Mouse (Mus musculus) testis, adult 2 months (tissue): ENCODE results near the gene Clasp1.

Experiments
- CTCF ChIP-seq: fragments of 200-500 bp; IDR thresholded peaks from 2 replicates; pipeline ENCODE4 v1.5.1; 2012; ENCODE audit warnings: low read depth, mild to moderate bottlenecking, inconsistent platforms, low read length, moderate library complexity; ENCODE audit not compliant: control insufficient read depth, insufficient read depth, insufficient replicate concordance
- POLR2A ChIP-seq: fragments of 200-500 bp; IDR thresholded peaks from 2 replicates; pipeline ENCODE4 v1.6.1; 2012; ENCODE audit warnings: low read depth, mild to moderate bottlenecking, inconsistent platforms, low read length, moderate library complexity; ENCODE audit not compliant: control insufficient read depth

DNA sequence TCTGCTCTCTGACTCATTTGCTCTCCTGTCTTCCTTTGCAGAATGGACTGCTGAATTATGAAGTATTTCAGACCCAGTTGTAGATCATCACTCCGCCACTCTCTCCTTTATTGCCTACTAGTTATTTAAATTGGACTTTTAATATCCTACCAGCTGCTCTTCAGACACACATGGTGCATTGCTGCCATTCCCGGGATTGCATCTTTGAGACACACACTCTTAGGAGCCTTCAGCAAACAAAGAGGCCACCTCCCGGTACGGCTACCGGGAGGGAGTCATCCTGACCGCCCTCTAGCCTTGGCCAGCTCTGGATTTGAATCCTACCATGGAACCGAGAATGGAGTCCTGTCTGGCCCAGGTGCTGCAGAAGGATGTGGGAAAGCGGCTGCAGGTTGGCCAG lies 30.5 kb downstream of the Clasp1 start:
- TF ChIP-seq POLR2A = no peak
- TF ChIP-seq CTCF = no peak
